Mouse (Mus musculus): ENCODE results near the gene Slc27a5.

Slc27a5 gene

GRCm38 (mm10) chr7:12980291-12980690 is 17.7 kb downstream of the Slc27a5 start:
- DNase-seq = no peak

GRCm38 (mm10) chr7:12979776-12980175 is 18.2 kb downstream of the Slc27a5 start:
- no peak for DNase-seq

- no peak for DNase-seq
Observed at GRCm38 (mm10) chr7:12978931-12979722, 18.9 kb downstream of the Slc27a5 start.

- DNase-seq = peak; percentile 96
Observed at GRCm38 (mm10) chr7:12977682-12978389, 20.2 kb downstream of the Slc27a5 start, which contains the start of gene Zfp446. Gene Zfp446 (plus strand): TSS chr7:12977848.

- no peak for DNase-seq
Observed at GRCm38 (mm10) chr7:12970906-12971305, 27.1 kb downstream of the Slc27a5 start.

GRCm38 (mm10) chr7:12966104-12966845 is 31.7 kb downstream of the Slc27a5 start:
- peak; percentile 60 for DNase-seq

- DNase-seq = peak; percentile 84
Observed at GRCm38 (mm10) chr7:12965678-12966091, 32.3 kb downstream of the Slc27a5 start, which contains the start of gene Zfp324. Gene Zfp324 (plus strand): TSS chr7:12965838.

- DNase-seq = peak; percentile 47
Observed at GRCm38 (mm10) chr7:12961511-12962141, 36.4 kb downstream of the Slc27a5 start.

GRCm38 (mm10) chr7:12959718-12960117 is 38.3 kb downstream of the Slc27a5 start:
- DNase-seq = no peak

GRCm38 (mm10) chr7:12958948-12959347 is 39.0 kb downstream of the Slc27a5 start:
- DNase-seq = no peak

- no peak for DNase-seq
Observed at GRCm38 (mm10) chr7:12957511-12957910, 40.5 kb downstream of the Slc27a5 start.

- DNase-seq = no peak
Observed at GRCm38 (mm10) chr7:12954896-12955295, 43.1 kb downstream of the Slc27a5 start.

GRCm38 (mm10) chr7:12949872-12950229 is 48.1 kb downstream of the Slc27a5 start:
- DNase-seq = no peak

- DNase-seq = peak; percentile 81
Observed at GRCm38 (mm10) chr7:12949032-12949871, 48.7 kb downstream of the Slc27a5 start.

- DNase-seq = no peak
Observed at GRCm38 (mm10) chr7:12943488-12943887, 54.5 kb downstream of the Slc27a5 start.

GRCm38 (mm10) chr7:12940599-12940998 is 57.4 kb downstream of the Slc27a5 start:
- DNase-seq = no peak

Data from right cerebral cortex, postnatal 4 days (tissue).